Mouse (Mus musculus) stomach, adult 2 months (tissue): ENCODE data around the gene Nlrp14. TPM values are rescaled to one million over a fixed set of nuclear protein-coding genes. Genes with fewer than 3 reads are reported as not detected.

Source experiments
- polyA plus RNA-seq: library from polyadenylated mRNA; depleted of rRNA; stranded (reverse); fragments of >200 nt; gene quantifications from 2 replicates; pipeline ENCODE4 v1.2.3, GENCODE M21; 2012; rRNA removed

Nlrp14 gene
- polyA plus RNA-seq, result not detected in 2 replicates

DNA sequence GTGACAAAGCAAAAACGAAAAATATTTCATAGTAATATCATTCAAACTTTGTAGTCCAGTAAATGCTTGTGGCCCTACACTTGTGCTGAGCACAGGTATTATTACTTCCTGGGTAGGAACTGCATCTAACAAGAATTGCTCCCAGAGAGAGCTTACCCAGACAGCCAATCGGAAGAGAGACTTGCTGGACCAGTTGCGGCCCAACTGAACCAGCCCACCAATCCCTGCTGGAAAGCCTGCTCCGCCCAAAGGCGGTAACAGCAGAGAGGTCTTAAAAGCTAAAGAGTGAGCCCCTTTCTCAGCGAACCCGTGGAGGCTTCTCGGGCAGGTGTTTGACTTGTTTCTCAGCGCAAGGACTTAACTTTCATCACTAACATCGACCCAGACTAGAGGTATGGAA is at the start of gene Nlrp14:
TSS of gene Nlrp14 (plus strand) at position 301 of the 400 bp plus-strand sequence.

DNA sequence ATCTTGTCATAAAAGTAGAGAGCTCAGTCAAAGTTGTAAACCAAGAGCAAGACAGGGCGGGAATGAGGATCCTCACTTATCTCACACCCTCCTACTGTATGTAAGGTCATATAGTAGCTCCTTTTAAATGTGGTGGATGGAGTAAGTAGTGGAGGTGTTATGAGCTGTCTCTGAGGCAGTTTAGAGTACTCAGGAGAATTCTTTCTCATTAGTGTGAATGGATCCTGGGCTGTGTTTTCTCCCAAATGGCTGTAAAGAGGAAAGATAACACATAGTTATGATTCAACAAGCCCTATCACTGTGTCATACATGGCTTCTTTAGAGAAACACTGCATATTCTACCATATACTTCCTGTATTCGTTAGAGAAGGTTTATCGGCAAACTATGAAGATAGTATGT is 35.8 kb upstream of the Nlrp14 start, which contains the start of gene Olfr715:
TSS of gene Olfr715 (minus strand) at position 101 of the 400 bp plus-strand sequence.

GRCm38 (mm10) chr7:107138027-107138426 is 28.8 kb upstream of the Nlrp14 start, which contains the start of gene Olfr716:
Olfr716 (plus strand) TSS chr7:107138327.

GRCm38 (mm10) chr7:107209204-107209860 is 42.5 kb downstream of the Nlrp14 start, which contains the start of gene Rbmxl2:
Rbmxl2 (plus strand) TSS chr7:107209445.

Other genes starting within 250 kb of the Nlrp14 start
- gene Olfr709-ps1, start 234.8 kb upstream of the Nlrp14 start, polyA plus RNA-seq, result not detected in 2 replicates
- gene Olfr710, start 218.7 kb upstream of the Nlrp14 start, polyA plus RNA-seq, result not detected in 2 replicates
- not detected in 2 replicates for gene Olfr6, start 203.1 kb upstream of the Nlrp14 start, polyA plus RNA-seq
- gene Olfr711, start 191.5 kb upstream of the Nlrp14 start, polyA plus RNA-seq, result not detected in 2 replicates
- gene Olfr2, start 160.9 kb upstream of the Nlrp14 start, polyA plus RNA-seq, result not detected in 2 replicates
- gene Olfr713, start 135.8 kb upstream of the Nlrp14 start, polyA plus RNA-seq, result not detected in 2 replicates
- not detected in 2 replicates for gene Olfr714, start 96.0 kb upstream of the Nlrp14 start, polyA plus RNA-seq
- not detected in 2 replicates for gene Olfr17, start 73.8 kb upstream of the Nlrp14 start, polyA plus RNA-seq
- not detected in 2 replicates for gene Olfr715b, start 56.6 kb upstream of the Nlrp14 start, polyA plus RNA-seq
- not detected in 2 replicates for gene Olfr715, start 35.9 kb upstream of the Nlrp14 start, polyA plus RNA-seq
- gene Olfr716, start 28.7 kb upstream of the Nlrp14 start, polyA plus RNA-seq, result not detected in 2 replicates
- not detected in 2 replicates for gene Rbmxl2, start 42.5 kb downstream of the Nlrp14 start, polyA plus RNA-seq
- gene Syt9, start 203.7 kb downstream of the Nlrp14 start, polyA plus RNA-seq, result 0.13 and 0.16 TPM in 2 replicates